Mouse (Mus musculus) frontal cortex, adult (tissue): Measurements from ENCODE around the gene Ssxb5.
"Not testable (repeated sequence)": the region's sequence is repeated elsewhere in the genome, so short reads cannot be mapped to it uniquely, and the experiment has no call there.

ENCODE experiments used
- ATAC-seq: cut with Nextera tagmentation; 2 replicates; pipeline ENCODE4 v1.9.2; 2017; ENCODE audit warnings: mild to moderate bottlenecking, moderate library complexity, mixed read lengths; ENCODE audit not compliant: low TSS enrichment

Ssxb5 gene

DNA sequence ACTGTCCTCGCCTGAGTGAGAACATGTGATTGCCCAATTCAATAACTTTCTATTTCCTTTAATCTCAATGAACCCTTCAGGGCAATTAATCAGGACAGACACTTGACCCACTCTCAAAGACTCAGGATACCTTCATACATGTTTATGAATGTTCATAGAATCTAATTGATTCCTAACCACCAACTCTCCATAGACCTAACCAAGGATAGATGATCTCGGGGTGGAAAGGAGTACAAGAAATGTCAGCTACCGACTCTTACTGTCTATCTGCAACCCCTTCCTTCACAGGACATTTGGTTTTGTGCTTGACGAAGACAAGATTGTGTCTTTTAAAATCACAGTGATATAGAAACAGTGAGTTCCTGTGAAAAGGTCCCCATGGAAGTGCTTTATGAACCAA lies at the start of gene Ssxb5:
Ssxb5 (plus strand) TSS at position 301 of the 400 bp plus-strand sequence.
- ATAC-seq = not testable (repeated sequence)

DNA sequence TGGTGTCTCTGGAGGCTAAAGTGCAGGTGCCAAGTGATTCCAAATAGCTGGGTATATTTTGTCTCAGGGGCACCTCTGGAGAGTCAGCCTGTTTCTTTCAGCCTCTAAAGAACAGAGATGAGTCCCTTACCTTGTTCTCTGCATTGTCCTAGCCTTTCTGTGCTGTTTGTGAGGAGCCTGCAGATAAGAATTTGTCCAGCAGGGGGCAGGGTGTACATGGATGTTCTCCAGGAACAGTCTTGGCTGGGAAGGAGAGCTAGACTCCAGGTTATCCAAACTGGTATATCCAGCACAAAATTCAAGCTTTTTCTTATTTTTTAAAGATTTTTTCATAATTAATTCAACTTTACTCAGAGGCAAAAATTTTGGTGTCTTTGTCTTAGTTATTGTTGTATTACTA lies 28.6 kb downstream of the Ssxb5 start:
- ATAC-seq = no peak

DNA sequence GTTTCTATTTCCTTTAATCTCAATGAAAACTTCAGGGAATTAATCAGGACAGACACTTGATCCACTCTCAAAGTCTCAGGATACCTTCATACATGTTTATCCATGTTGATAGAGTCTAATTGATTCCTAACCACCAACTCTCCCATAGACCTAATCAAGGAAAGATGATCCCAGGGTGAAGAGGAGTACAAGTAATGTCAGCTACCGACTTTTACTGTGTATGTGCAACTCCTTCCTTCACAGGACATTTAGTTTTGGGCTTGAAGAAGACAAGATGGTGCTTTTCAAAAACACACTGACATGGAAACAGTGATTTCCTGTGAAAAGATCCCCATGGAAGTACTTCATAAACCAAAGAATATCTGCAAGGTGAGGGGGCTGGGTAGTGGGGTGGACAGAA lies 40.2 kb downstream of the Ssxb5 start, which contains the start of gene Gm6592:
Gm6592 (plus strand) TSS at position 301 of the 400 bp plus-strand sequence.
- ATAC-seq = no peak

DNA sequence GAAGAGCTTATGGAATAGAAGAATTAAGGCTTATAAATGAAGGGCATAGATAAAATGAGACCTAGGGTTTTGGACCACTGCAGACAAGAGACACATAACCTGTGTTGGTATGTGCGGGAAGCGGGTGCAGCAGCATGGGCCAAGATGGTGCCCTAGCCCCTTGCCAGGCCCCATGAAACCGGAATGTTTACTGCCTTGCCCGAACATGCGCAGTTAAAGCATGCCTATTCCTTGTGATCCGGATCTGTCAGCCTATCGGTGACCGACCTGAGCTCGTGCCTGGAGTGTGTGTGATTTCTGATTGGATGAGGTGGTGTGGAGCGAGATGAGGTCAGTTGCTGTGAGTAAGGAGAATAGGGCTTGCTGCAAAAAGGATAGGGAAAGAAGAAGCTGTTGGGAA lies 49.0 kb downstream of the Ssxb5 start:
- ATAC-seq = no peak
